Mouse (Mus musculus): ENCODE data around the gene Exph5.

DNA sequence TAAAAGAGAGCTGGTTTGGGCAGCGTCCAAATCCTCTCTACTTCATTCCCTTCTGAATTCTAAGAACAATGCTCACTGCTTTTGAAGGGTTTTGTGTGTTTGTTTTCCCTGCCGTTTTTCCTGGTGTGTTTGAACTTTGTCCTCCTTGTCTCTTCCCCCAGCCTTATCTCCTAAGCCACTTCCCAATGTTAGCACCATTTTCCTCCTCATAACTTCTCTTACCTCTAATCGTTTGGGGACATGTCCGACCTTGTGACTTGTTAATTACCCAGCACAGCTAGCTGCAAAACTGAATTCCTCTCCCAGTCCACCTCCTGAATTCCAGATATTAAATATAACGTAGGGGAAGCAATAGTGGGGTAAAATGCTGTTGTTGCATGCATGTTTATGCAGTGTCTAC lies 76.1 kb downstream of the Exph5 start:
- TF ChIP-seq GATA1 (IDR thresholded peaks at IDR 0.05; ENCODE audit: borderline replicate concordance, low read length) (no peak), FLI1 (IDR thresholded peaks at IDR 0.05; ENCODE audit: low read length) (no peak)
